Mouse (Mus musculus) adipocyte (in vitro differentiated cells): ENCODE measurements around the gene Tpmt.
A peak's percentile ranks its signal among the peaks of the same experiment; 100 is the strongest.

Experiments
- DNase-seq: peaks from one replicate; pipeline ENCODE4 v3.0.0-alpha.2; 2016; ENCODE audit warnings: low spot score

Gene Tpmt

DNA sequence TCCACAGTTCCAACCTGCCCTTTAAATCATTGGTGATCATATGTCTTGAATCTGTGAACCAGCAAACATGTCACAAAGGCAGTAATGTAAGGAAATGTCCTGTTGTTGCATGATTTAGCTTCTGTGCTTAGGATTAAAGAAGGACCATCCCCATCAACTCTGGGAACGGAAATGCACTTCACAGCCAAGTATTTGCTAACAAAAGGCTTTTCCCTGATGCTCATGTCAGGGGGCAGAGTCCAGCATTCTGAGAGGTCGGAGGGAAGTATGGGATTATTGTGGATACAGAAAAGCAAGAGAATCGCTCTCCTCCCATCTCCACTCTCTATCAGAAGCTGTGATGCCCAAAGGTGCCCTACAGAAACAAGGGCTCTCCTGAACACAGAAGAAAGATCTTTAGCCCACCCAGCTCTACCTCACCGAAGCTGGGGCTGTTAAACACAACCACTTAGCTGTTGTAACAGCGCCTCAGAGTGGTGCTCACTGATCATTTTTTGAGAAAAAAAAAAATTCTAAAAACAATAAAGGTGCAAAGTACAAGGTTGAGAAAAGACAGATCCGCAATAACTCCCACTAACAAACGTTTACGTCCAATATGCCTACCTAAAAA lies 2.4 kb downstream of the Tpmt start:
- DNase-seq: no peak

GRCm38 (mm10) chr13:47040061-47040460 lies 4.5 kb downstream of the Tpmt start:
- no peak for DNase-seq

DNA sequence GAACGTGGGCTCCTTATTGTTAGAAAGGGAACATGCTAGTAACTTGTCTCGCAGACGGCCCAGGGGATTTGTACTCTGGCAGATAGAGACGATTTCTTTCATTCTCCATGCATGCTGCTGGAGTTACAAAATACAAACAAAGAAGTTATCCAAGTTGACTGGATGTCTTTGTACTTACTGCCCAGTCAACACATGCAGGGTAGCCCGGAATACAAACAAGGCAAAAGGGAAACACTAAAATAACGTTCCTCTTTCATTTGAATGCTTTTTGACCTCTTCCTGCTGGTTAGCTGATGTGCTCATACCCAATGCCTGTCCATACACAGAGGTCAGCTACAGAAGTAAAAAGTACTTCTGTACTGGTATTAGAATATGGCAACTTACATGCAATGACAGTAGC lies 6.6 kb downstream of the Tpmt start:
- DNase-seq: peak; percentile 55

DNA sequence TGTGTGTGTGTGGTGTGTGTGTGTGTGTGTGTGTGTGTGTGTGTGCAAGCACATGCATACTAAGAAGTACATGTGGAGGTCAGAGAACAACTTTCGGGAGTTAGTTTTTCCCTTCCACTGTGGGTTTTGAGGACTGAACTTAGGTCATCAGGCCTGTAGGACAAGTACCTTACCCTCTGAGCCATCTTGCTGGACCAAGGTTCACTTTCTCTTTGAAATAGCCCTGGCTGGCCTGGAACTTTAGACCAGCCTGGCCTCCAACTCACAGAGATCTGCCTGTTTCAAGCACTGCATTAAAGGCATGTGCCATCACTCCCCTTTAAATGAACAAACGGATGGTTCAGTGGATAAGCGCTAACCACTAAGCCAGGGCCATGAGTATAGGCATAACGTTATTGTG lies 10.9 kb downstream of the Tpmt start:
- no peak for DNase-seq

- DNase-seq: no peak
Measured at GRCm38 (mm10) chr13:47030376-47031107, 14.0 kb downstream of the Tpmt start.

GRCm38 (mm10) chr13:47020798-47021197 lies 23.7 kb downstream of the Tpmt start:
- DNase-seq: no peak

DNA sequence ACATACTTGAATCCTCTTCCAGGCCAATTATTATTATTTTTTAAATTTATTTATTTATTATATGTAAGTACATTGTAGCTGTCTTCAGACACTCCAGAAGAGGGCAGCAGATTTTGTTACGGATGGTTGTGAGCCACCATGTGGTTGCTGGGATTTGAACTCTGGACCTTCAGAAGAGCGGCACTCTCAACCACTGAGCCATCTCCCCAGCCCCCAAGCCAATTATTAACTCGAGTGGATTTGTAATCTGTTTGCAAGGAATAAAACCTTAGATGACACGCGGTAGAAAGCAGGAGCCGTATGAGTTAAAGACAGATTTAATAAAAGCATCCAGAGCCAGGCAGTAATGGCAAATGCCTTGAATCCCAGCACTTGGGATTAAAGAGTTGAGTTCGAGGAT lies 24.8 kb downstream of the Tpmt start:
- no peak for DNase-seq

- peak; percentile 62 for DNase-seq
Measured at GRCm38 (mm10) chr13:47017259-47017658, 27.3 kb downstream of the Tpmt start.

DNA sequence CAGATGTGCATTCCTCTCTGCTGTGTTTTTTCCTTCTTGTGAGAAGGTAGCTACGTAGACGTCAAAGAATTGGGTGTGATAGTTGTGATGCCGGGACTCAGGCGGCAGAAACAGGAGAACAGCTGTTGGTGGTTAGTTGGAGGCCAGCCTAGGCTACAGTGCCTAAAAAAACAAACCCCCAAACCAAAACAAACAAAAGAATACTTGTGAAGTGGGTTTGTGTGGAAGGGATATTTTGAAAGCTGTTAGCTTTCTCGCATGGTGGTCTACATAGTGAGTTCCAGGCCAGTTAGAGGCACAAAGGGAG lies 29.4 kb downstream of the Tpmt start:
- no peak for DNase-seq

- no peak for DNase-seq
Measured at GRCm38 (mm10) chr13:47014334-47015194, 30.0 kb downstream of the Tpmt start, which contains the start of gene Nhlrc1. Gene Nhlrc1, minus strand, starts transcription at chr13:47014850.

- no peak for DNase-seq
Measured at GRCm38 (mm10) chr13:47013740-47014139, 30.8 kb downstream of the Tpmt start.

DNA sequence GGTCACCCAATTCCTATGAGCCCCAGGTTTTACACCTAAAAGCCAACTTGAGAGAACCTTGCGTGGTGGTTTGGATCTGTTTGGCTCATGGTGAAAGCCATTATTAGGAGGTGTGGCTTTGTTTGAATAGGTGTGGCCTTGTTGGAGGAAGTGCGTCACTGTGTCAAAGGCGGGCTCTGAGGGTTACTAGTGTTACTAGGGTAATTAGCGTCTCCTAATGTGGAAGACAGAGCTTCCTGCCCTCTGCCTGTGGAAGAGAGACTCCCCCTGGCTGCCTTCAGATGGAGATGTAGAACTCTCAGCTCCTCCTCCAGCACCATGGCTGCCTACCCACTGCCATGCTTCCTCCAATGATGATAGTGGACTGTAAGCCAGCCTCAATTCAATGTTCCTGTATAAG lies 42.9 kb downstream of the Tpmt start:
- DNase-seq: no peak

DNA sequence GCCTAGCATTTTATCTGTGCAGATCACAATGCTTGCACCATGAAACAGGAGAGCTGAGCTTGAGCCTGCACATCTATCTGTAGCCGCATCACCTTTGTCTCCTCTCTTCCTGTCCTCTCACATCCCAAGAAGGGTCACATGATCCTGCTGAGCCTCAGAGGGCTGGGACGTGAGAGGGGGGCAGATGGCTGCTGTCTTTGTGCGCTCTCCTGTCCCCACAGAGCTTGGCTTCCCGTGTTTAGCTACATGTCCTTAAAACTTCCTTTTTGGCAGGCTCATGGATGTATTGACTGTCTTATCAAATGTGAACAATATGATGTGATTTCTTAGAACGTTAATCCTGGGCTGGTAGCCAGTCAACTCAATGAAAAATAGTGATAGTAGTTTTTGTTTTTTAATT lies 45.0 kb downstream of the Tpmt start:
- no peak for DNase-seq

GRCm38 (mm10) chr13:46997355-46997754 lies 47.2 kb downstream of the Tpmt start:
- no peak for DNase-seq

GRCm38 (mm10) chr13:46993274-46993551 lies 51.3 kb downstream of the Tpmt start:
- DNase-seq: no peak

DNA sequence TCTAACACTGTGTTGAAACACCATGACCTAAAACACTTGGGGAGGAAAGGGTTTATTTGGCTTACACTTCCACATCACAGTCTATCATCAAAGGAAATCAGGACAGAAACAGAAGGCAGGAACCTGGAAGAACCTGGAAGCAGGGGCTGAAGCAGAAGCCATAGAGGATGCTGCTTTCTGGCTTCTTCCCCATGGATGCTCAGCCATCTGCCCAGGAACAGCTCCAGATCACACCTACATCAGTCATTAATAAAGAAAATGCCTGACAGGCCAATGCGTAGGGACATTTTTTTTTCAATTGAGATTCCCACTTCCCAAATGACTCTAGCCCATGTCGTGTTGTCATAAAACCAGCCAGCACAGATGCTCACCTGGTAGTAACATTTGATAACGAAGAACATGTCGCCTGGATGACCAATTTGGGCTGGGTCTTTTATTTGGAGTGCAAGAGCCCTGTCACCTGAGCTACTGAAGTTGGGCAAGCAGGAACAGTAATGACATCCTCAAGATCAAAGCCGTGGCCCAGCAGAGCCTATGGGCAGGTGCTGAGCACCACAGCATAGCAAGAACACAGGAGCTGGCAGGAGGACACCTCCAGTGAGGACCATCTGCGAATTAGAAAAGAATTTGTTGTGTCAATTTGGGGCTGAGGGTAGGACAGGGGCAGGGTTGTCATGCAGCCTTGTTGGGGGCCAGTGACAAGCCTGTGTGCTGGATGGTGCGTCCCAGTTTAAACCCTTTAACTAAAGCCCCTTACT lies 51.8 kb downstream of the Tpmt start:
- no peak for DNase-seq

DNA sequence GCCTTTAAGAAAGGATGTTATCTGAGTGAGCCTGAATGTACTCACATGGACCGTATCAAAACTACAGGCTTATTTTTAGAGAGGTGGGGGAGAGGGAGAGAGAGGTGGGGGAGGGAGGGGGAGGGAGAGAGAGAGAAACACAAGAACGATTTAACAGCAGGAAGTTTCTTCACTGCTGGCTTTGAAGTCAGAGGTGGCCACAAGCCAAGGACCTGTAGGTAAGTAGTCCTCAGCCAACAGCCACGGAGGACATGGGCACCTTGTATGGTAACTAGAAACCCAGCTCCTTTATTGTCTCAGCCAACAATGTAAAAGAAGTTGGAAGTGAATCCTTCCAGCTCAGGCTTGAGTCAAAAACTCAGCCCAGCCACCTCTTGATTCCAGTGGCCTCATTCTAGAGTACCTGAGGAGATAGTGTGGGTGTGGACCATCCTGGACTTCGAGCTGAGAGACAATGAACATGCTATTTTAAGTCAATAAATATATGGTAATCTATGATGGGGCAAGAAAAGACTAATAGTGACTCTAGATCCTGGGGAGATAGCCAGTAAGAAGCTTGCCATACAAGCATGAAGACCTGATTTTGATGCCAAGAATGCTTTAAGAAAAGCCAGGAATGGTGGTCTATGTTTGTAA lies 54.0 kb downstream of the Tpmt start:
- DNase-seq: no peak

DNA sequence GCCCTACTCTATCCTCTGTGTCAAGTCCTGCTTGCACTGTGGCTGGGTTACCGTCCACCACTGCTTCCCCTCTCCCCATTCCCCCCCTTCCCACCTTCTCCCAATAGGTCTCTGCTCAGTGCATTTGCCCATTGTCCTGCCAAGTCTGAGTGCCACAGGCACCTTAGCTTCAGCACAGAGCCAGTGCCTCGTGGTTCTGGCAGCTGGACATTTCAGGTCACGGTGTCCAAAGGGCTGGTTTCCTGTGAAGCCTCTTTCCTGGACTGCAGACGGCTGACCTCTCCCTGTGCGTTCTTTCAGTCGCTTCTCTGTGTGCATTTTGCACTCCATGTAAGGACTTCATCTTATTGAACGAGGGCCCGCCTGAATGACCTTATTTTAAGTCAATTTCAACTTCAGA lies 56.6 kb downstream of the Tpmt start:
- no peak for DNase-seq

DNA sequence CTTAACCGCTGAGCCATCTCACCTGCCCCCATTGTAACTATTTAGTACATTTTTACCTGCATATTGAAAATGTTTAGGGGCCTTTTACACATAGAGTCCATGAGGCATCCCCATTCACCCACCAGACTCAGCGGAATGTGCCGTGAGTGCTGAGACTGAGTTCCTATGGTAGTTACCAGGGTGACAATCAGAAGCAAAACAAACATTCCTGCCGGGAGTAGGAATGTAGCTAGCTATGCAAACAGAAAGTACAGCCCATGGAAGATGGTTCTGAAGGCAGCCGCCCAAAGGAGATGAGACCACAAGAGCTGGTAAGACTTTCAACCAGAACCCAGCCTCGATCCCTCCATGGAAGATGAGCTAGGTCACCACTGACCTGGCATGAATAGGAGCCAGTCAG lies 58.3 kb downstream of the Tpmt start:
- DNase-seq: no peak

DNA sequence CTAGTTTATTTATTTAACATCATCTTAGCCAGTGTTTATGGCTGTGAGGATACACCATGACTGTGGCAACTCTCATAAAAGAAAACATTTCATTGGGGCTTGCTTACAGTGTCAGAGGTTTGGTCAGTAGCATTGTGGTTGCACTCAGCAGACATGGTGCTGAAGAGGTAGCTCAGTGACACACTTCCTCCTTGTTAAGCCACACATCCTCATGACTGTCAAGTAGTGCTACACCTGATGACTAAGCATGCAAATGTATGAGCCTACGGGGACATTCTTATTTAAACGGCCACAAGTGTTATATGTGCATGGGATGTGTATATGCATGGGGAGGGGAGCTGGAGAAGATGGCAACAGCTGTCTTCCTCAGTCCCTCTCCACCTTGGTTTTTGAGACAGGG lies 60.7 kb downstream of the Tpmt start:
- no peak for DNase-seq

- DNase-seq: no peak
Measured at GRCm38 (mm10) chr13:46979836-46980490, 64.6 kb downstream of the Tpmt start.

GRCm38 (mm10) chr13:46976532-46976931 lies 68.0 kb downstream of the Tpmt start:
- DNase-seq: no peak
